8 mouse cellular contexts compared by ENCODE assay signal in the genomic region with DNA sequence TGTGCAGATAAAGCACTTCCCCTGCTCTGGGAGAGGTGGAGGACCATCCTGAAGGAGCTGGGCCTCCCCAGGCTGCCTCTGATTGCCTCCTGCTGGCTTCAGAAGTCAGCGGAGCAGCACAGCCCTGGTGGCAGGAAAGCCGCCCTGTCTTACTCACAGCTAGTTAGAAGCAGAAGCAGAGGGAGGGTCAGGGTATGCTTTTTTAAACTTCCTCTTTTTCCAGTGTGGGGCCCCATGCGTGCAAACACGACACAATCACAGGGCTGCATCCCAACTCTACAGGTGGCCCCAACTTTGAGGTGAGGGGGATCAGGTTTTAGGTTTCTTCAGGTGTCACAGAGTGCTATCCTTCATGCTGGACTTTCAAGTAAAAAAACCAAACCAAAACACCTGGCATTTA. TPM values are rescaled to one million over a fixed set of nuclear protein-coding genes. Genes with fewer than 3 reads are reported as not detected.
DNase-seq lines count a peak whose midpoint lies in the region; ATAC-seq and TF ChIP-seq lines count a peak whose summit lies in the region.

No protein-coding gene starts in this region.

- H3K4me1 ChIP-seq in lung, adult 2 months (ENCODE audit: control insufficient read depth, insufficient read depth, low read length): peaks cover 80% of the 10 kb centered on the region
- peaks cover 54% of the 10 kb centered on the region for H3K4me1 ChIP-seq in stomach, embryonic 16.5 days (ENCODE audit: control insufficient read depth, insufficient read depth, low read length)

- intact Hi-C loops in gastrocnemius, adult 2 months (cut with DNase I): loop anchor here (1.0 kb wide), 1 partner anchor 14 kb away; no protein-coding TSS in a partner anchor
- intact Hi-C loops in heart, postnatal 10 days (cut with DNase I): loop anchor here (1.0 kb wide), 1 partner anchor 26 kb away; no protein-coding TSS in a partner anchor

- peak overlapping the region; percentile 58 for H3K4me3 ChIP-seq in gastrocnemius, adult 2 months
- no peak overlapping the region for H3K4me3 ChIP-seq in lung, adult 2 months (replicated peaks; ENCODE audit: extremely low read depth, low read depth, low read length)
- no peak overlapping the region for H3K4me3 ChIP-seq in stomach, embryonic 16.5 days (replicated peaks; ENCODE audit: low read length)

- ATAC-seq in stomach, embryonic 16.5 days (ENCODE audit: insufficient read depth, low FRiP score): no peak

- peak overlapping the region; percentile 98 for H3K27ac ChIP-seq in gastrocnemius, adult 2 months
- H3K27ac ChIP-seq in stomach, embryonic 16.5 days (ENCODE audit: low read length): peak overlapping the region; percentile 39

- TF ChIP-seq CTCF in gastrocnemius, adult 2 months (IDR thresholded peaks at IDR 0.05): peak; percentile 35
- peak; percentile 29; the same call in 1 of the 2 replicates for TF ChIP-seq CTCF in lung, adult 2 months (IDR thresholded peaks at IDR 0.05; ENCODE audit: insufficient read depth, low read length)

- H3K4me2 ChIP-seq in stomach, embryonic 16.5 days (ENCODE audit: low read depth, low read length): no peak overlapping the region

- no peak for TF ChIP-seq POLR2A in lung, adult 2 months (IDR thresholded peaks at IDR 0.05; ENCODE audit: borderline replicate concordance, extremely low read depth, low read depth, low read length)

- peak; percentile 70 for DNase-seq in gastrocnemius, adult 2 months
- no peak for DNase-seq in gastrocnemius, postnatal 10 days
- DNase-seq in CD4-positive, CD25-positive, alpha-beta regulatory T cell, adult 2 months (ENCODE audit: low read depth, low spot score): peak; percentile 49
- peak; percentile 65 for DNase-seq in heart, postnatal 10 days
- no peak for DNase-seq in lung, adult 2 months
- DNase-seq in frontal cortex, postnatal 25 days (ENCODE audit: low spot score in 2 of 2): no peak
- no peak for DNase-seq in left cerebral cortex, adult 8-10 months (ENCODE audit: low spot score in 2 of 2)

- no peaks in the 10 kb centered on the region for H3K36me3 ChIP-seq in stomach, embryonic 16.5 days (ENCODE audit: control insufficient read depth, insufficient read depth, low read length)

- H3K9ac ChIP-seq in stomach, embryonic 16.5 days (ENCODE audit: low read length): no peak overlapping the region

- no peaks in the 10 kb centered on the region for H3K27me3 ChIP-seq in stomach, embryonic 16.5 days (ENCODE audit: control insufficient read depth, insufficient read depth, low read length)

- WGBS in lung, adult 2 months: 13% methylated on average over 4 of the region's 4 CpGs
- 29% methylated on average over 4 of the region's 4 CpGs for WGBS in stomach, embryonic 16.5 days

- no peaks in the 10 kb centered on the region for H3K9me3 ChIP-seq in stomach, embryonic 16.5 days (replicated peaks; ENCODE audit: control insufficient read depth, low read length)

RNA-seq across cellular contexts. Expression of gene E030018B13Rik, which starts 5.7 kb away (rescaled TPM):
- total RNA-seq in gastrocnemius, adult 2 months (2021): under 1 TPM in 1 of 2 experiments, not detected in 1; 0.22 TPM
- total RNA-seq in gastrocnemius, postnatal 10 days (2021): not detected
- not detected for total RNA-seq in heart, postnatal 10 days (2021)
- not detected in 2 replicates for polyA plus RNA-seq in lung, adult 2 months (2012; rRNA removed)
- not detected in 2 replicates for polyA plus RNA-seq in stomach, embryonic 16.5 days (2015; fragmentation: Nextera tagmentation; extraction: Ambion mirVana)
- total RNA-seq in left cerebral cortex, adult 8-10 months (2022): not detected

RNA-seq across cellular contexts. Expression of gene Klf13, which starts 27.8 kb away (rescaled TPM):
- 10 to 100 TPM; 56.6 to 59.6 TPM for total RNA-seq in gastrocnemius, adult 2 months (2021)
- total RNA-seq in gastrocnemius, postnatal 10 days (2021): 10 to 100 TPM; 38.3 to 50.8 TPM
- total RNA-seq in heart, postnatal 10 days (2021): 10 to 100 TPM; 63.9 to 96.0 TPM
- 88.4 and 109 TPM in 2 replicates for polyA plus RNA-seq in lung, adult 2 months (2012; rRNA removed)
- polyA plus RNA-seq in stomach, embryonic 16.5 days (2015; fragmentation: Nextera tagmentation; extraction: Ambion mirVana): 29.1 and 30.8 TPM in 2 replicates
- 100 to 1,000 TPM; 138 to 154 (median 144) TPM for total RNA-seq in left cerebral cortex, adult 8-10 months (2022)

Comparison
In these comparisons a context has a peak if more than half of its experiments do, and no peak if none do; other contexts are left out.
1. DNase-seq: peak in gastrocnemius, adult 2 months (single experiment), CD4-positive, CD25-positive, alpha-beta regulatory T cell, adult 2 months (single experiment) and heart, postnatal 10 days (2 of 2); none in gastrocnemius, postnatal 10 days (single experiment), lung, adult 2 months (single experiment), frontal cortex, postnatal 25 days (0 of 2) and left cerebral cortex, adult 8-10 months (0 of 2).